Mouse (Mus musculus) testis, adult 2 months (tissue): ENCODE measurements around the gene Hnrnpa0.

Source experiments
- CTCF ChIP-seq: fragments of 200-500 bp; IDR thresholded peaks from 2 replicates; pipeline ENCODE4 v1.5.1; 2012; ENCODE audit warnings: low read depth, mild to moderate bottlenecking, inconsistent platforms, low read length, moderate library complexity; ENCODE audit not compliant: control insufficient read depth, insufficient read depth, insufficient replicate concordance
- POLR2A ChIP-seq: fragments of 200-500 bp; IDR thresholded peaks from 2 replicates; pipeline ENCODE4 v1.6.1; 2012; ENCODE audit warnings: low read depth, mild to moderate bottlenecking, inconsistent platforms, low read length, moderate library complexity; ENCODE audit not compliant: control insufficient read depth

DNA sequence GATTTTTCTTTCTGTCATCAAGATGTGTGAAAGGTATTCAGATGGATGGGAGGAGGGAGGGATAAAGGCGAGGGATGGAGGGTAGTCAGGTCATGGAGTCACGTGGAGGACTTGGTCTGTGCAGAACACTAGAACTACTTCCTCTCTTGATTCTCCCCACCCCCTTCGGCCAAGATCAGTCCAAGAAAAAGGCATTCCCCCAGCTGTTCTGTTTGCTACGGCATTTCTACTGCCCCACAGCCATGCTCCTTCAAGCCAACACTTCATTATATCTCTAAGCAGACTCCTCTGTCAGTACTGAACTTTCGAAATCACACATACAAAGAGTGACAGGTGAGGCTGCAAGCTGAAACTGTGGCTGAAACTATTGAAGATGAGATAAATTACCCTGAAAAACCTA is 45.3 kb downstream of the Hnrnpa0 start:
- no peak for TF ChIP-seq CTCF
- no peak for TF ChIP-seq POLR2A
